Mouse (Mus musculus): Measurements from ENCODE around the gene Fkbp6. TPM values are rescaled to one million over a fixed set of nuclear protein-coding genes. Genes with fewer than 3 reads are reported as not detected.
A peak's percentile ranks its signal among the peaks of the same experiment; 100 is the strongest.

The Fkbp6 gene
- polyA plus RNA-seq (2014; fragmentation: Nextera tagmentation; extraction: Ambion mirVana): 0.27 TPM in 1 of 2 replicates, not detected in the other

GRCm38 (mm10) chr5:135349862-135350261 is at the start of gene Fkbp6:
Fkbp6 (minus strand) TSS chr5:135350044.
- Histone ChIP-seq H3K27ac (ENCODE audit: low read length) (no peak within 1 kb of the TSS), H3K4me3 (ENCODE audit: low read depth, low read length) (no peak within 1 kb of the TSS), H3K9me3 (ENCODE audit: control insufficient read depth, low read depth, low read length) (peaks cover 6% of the 10 kb centered on the region; the same call in 1 of the 2 replicates), H3K4me1 (ENCODE audit: control insufficient read depth, insufficient read depth, low read length) (no peaks in the 10 kb centered on the region), H3K4me2 (replicated peaks; ENCODE audit: low read depth, low read length) (no peak within 1 kb of the TSS), H3K9ac (replicated peaks; ENCODE audit: low read depth, low read length) (no peak within 1 kb of the TSS), H3K36me3 (ENCODE audit: control insufficient read depth, insufficient read depth, low read length) (no peaks in the 10 kb centered on the region), H3K27me3 (ENCODE audit: control insufficient read depth, insufficient read depth, low read length) (no peaks in the 10 kb centered on the region)
- ATAC-seq (ENCODE audit: insufficient number of reproducible peaks, insufficient read depth, low FRiP score, low read depth): no peak
- WGBS: 90% methylated on average over 35 of the region's 35 CpGs

GRCm38 (mm10) chr5:135399382-135399781 is 49.5 kb upstream of the Fkbp6 start:
- ATAC-seq (ENCODE audit: insufficient number of reproducible peaks, insufficient read depth, low FRiP score, low read depth): no peak
- Histone ChIP-seq H3K27me3 (ENCODE audit: control insufficient read depth, insufficient read depth, low read length) (no peaks in the 10 kb centered on the region), H3K9ac (replicated peaks; ENCODE audit: low read depth, low read length) (no peak overlapping the region), H3K9me3 (ENCODE audit: control insufficient read depth, low read depth, low read length) (no peaks in the 10 kb centered on the region), H3K4me2 (replicated peaks; ENCODE audit: low read depth, low read length) (no peak overlapping the region), H3K4me1 (ENCODE audit: control insufficient read depth, insufficient read depth, low read length) (no peaks in the 10 kb centered on the region), H3K27ac (ENCODE audit: low read length) (no peak overlapping the region), H3K4me3 (ENCODE audit: low read depth, low read length) (no peak overlapping the region), H3K36me3 (ENCODE audit: control insufficient read depth, insufficient read depth, low read length) (no peaks in the 10 kb centered on the region)
- 66% methylated on average over 6 of the region's 6 CpGs for WGBS

GRCm38 (mm10) chr5:135395826-135396225 is 46.0 kb upstream of the Fkbp6 start:
- Histone ChIP-seq H3K4me2 (replicated peaks; ENCODE audit: low read depth, low read length) (no peak overlapping the region), H3K4me1 (ENCODE audit: control insufficient read depth, insufficient read depth, low read length) (peaks cover 10% of the 10 kb centered on the region; the same call in 1 of the 2 replicates), H3K27me3 (ENCODE audit: control insufficient read depth, insufficient read depth, low read length) (no peaks in the 10 kb centered on the region), H3K9me3 (ENCODE audit: control insufficient read depth, low read depth, low read length) (no peaks in the 10 kb centered on the region), H3K9ac (replicated peaks; ENCODE audit: low read depth, low read length) (no peak overlapping the region), H3K36me3 (ENCODE audit: control insufficient read depth, insufficient read depth, low read length) (peaks cover 15% of the 10 kb centered on the region), H3K27ac (ENCODE audit: low read length) (no peak overlapping the region), H3K4me3 (ENCODE audit: low read depth, low read length) (no peak overlapping the region)
- 50% methylated on average over 5 of the region's 5 CpGs for WGBS
- ATAC-seq (ENCODE audit: insufficient number of reproducible peaks, insufficient read depth, low FRiP score, low read depth): no peak

- peaks cover 10% of the 10 kb centered on the region; the same call in 1 of the 2 replicates for H3K4me1 ChIP-seq (ENCODE audit: control insufficient read depth, insufficient read depth, low read length)
- no peaks in the 10 kb centered on the region for H3K9me3 ChIP-seq (ENCODE audit: control insufficient read depth, low read depth, low read length)
- peak within 1 kb of the TSS; percentile 84 for H3K27ac ChIP-seq (ENCODE audit: low read length)
- peaks cover 30% of the 10 kb centered on the region for H3K36me3 ChIP-seq (ENCODE audit: control insufficient read depth, insufficient read depth, low read length)
- peak within 1 kb of the TSS; percentile 97 for H3K9ac ChIP-seq (replicated peaks; ENCODE audit: low read depth, low read length)
- peak; percentile 89 for ATAC-seq (ENCODE audit: insufficient number of reproducible peaks, insufficient read depth, low FRiP score, low read depth)
- peak within 1 kb of the TSS; percentile 92 for H3K4me3 ChIP-seq (ENCODE audit: low read depth, low read length)
- WGBS: under 1% methylated on average over 87 of the region's 110 CpGs
- peak within 1 kb of the TSS; percentile 70 for H3K4me2 ChIP-seq (replicated peaks; ENCODE audit: low read depth, low read length)
- no peaks in the 10 kb centered on the region for H3K27me3 ChIP-seq (ENCODE audit: control insufficient read depth, insufficient read depth, low read length)
These were observed 44.4 kb upstream of the Fkbp6 start, which contains the start of gene Pom121 for GRCm38 (mm10) chr5:135394004-135394823. Pom121 (minus strand) TSS chr5:135394546.

- H3K4me1 ChIP-seq (ENCODE audit: control insufficient read depth, insufficient read depth, low read length): no peaks in the 10 kb centered on the region
- ATAC-seq (ENCODE audit: insufficient number of reproducible peaks, insufficient read depth, low FRiP score, low read depth): no peak
- no peaks in the 10 kb centered on the region for H3K27me3 ChIP-seq (ENCODE audit: control insufficient read depth, insufficient read depth, low read length)
- no peak overlapping the region for H3K27ac ChIP-seq (ENCODE audit: low read length)
- H3K4me3 ChIP-seq (ENCODE audit: low read depth, low read length): no peak overlapping the region
- H3K9me3 ChIP-seq (ENCODE audit: control insufficient read depth, low read depth, low read length): no peaks in the 10 kb centered on the region
- H3K4me2 ChIP-seq (replicated peaks; ENCODE audit: low read depth, low read length): no peak overlapping the region
- WGBS: 83% methylated on average over 10 of the region's 10 CpGs
- H3K9ac ChIP-seq (replicated peaks; ENCODE audit: low read depth, low read length): no peak overlapping the region
- peaks cover 91% of the 10 kb centered on the region for H3K36me3 ChIP-seq (ENCODE audit: control insufficient read depth, insufficient read depth, low read length)
These were observed 33.9 kb upstream of the Fkbp6 start for GRCm38 (mm10) chr5:135383771-135384170.

- 86% methylated on average over 7 of the region's 7 CpGs for WGBS
- Histone ChIP-seq H3K27me3 (ENCODE audit: control insufficient read depth, insufficient read depth, low read length) (no peaks in the 10 kb centered on the region), H3K9ac (replicated peaks; ENCODE audit: low read depth, low read length) (no peak overlapping the region), H3K4me2 (replicated peaks; ENCODE audit: low read depth, low read length) (no peak overlapping the region), H3K4me1 (ENCODE audit: control insufficient read depth, insufficient read depth, low read length) (no peaks in the 10 kb centered on the region), H3K4me3 (ENCODE audit: low read depth, low read length) (no peak overlapping the region), H3K27ac (ENCODE audit: low read length) (no peak overlapping the region), H3K36me3 (ENCODE audit: control insufficient read depth, insufficient read depth, low read length) (peaks cover 92% of the 10 kb centered on the region), H3K9me3 (ENCODE audit: control insufficient read depth, low read depth, low read length) (no peaks in the 10 kb centered on the region)
- no peak for ATAC-seq (ENCODE audit: insufficient number of reproducible peaks, insufficient read depth, low FRiP score, low read depth)
These were observed 32.9 kb upstream of the Fkbp6 start for GRCm38 (mm10) chr5:135382746-135383145.

GRCm38 (mm10) chr5:135381356-135381925 is 31.6 kb upstream of the Fkbp6 start:
- Histone ChIP-seq H3K27ac (ENCODE audit: low read length) (no peak overlapping the region), H3K27me3 (ENCODE audit: control insufficient read depth, insufficient read depth, low read length) (no peaks in the 10 kb centered on the region), H3K4me1 (ENCODE audit: control insufficient read depth, insufficient read depth, low read length) (no peaks in the 10 kb centered on the region), H3K4me3 (ENCODE audit: low read depth, low read length) (no peak overlapping the region), H3K36me3 (ENCODE audit: control insufficient read depth, insufficient read depth, low read length) (peaks cover 87% of the 10 kb centered on the region), H3K4me2 (replicated peaks; ENCODE audit: low read depth, low read length) (no peak overlapping the region), H3K9ac (replicated peaks; ENCODE audit: low read depth, low read length) (no peak overlapping the region), H3K9me3 (ENCODE audit: control insufficient read depth, low read depth, low read length) (no peaks in the 10 kb centered on the region)
- 91% methylated on average over 10 of the region's 10 CpGs for WGBS
- ATAC-seq (ENCODE audit: insufficient number of reproducible peaks, insufficient read depth, low FRiP score, low read depth): no peak

GRCm38 (mm10) chr5:135380681-135381080 is 30.8 kb upstream of the Fkbp6 start:
- 94% methylated on average over 4 of the region's 4 CpGs for WGBS
- no peak for ATAC-seq (ENCODE audit: insufficient number of reproducible peaks, insufficient read depth, low FRiP score, low read depth)

More at GRCm38 (mm10) chr5:135380681-135381080, 30.8 kb upstream of the Fkbp6 start:
- Histone ChIP-seq H3K27me3 (ENCODE audit: control insufficient read depth, insufficient read depth, low read length) (no peaks in the 10 kb centered on the region), H3K4me1 (ENCODE audit: control insufficient read depth, insufficient read depth, low read length) (no peaks in the 10 kb centered on the region), H3K9me3 (ENCODE audit: control insufficient read depth, low read depth, low read length) (no peaks in the 10 kb centered on the region), H3K9ac (replicated peaks; ENCODE audit: low read depth, low read length) (no peak overlapping the region), H3K36me3 (ENCODE audit: control insufficient read depth, insufficient read depth, low read length) (peaks cover 91% of the 10 kb centered on the region), H3K4me2 (replicated peaks; ENCODE audit: low read depth, low read length) (no peak overlapping the region), H3K4me3 (ENCODE audit: low read depth, low read length) (no peak overlapping the region), H3K27ac (ENCODE audit: low read length) (no peak overlapping the region)

Data from stomach, embryonic 14.5 days (tissue).